Mouse (Mus musculus): ENCODE data around the gene Glg1.
A peak's percentile ranks its signal among the peaks of the same experiment; 100 is the strongest.
"Not testable (repeated sequence)": the region's sequence is repeated elsewhere in the genome, so short reads cannot be mapped to it uniquely, and the experiment has no call there.

The Glg1 gene

GRCm38 (mm10) chr8:111258631-111259407 lies at the start of gene Glg1:
Glg1 (minus strand) TSS chr8:111259216.
- peak; percentile 85 to 92 for DNase-seq (ENCODE audit: low read depth in 2 of 2, low spot score in 2 of 2)

- no peak for DNase-seq (ENCODE audit: low read depth in 2 of 2, low spot score in 2 of 2)
These were observed 46.2 kb upstream of the Glg1 start for GRCm38 (mm10) chr8:111305031-111305730.

GRCm38 (mm10) chr8:111304359-111304758 lies 45.3 kb upstream of the Glg1 start:
- DNase-seq (ENCODE audit: low read depth in 2 of 2, low spot score in 2 of 2) = no peak

- not testable (repeated sequence) for DNase-seq (ENCODE audit: low read depth in 2 of 2, low spot score in 2 of 2)
These were observed 44.2 kb upstream of the Glg1 start for GRCm38 (mm10) chr8:111303076-111303803.

- no peak for DNase-seq (ENCODE audit: low read depth in 2 of 2, low spot score in 2 of 2)
These were observed 41.9 kb upstream of the Glg1 start for GRCm38 (mm10) chr8:111300597-111301546.

- peak; percentile 91 for DNase-seq (ENCODE audit: low read depth in 2 of 2, low spot score in 2 of 2)
These were observed 41.0 kb upstream of the Glg1 start, which contains the start of gene Rfwd3 for GRCm38 (mm10) chr8:111299821-111300568. Rfwd3 (minus strand) TSS chr8:111300222.

- DNase-seq (ENCODE audit: low read depth in 2 of 2, low spot score in 2 of 2) = peak; percentile 51 to 55
These were observed 40.4 kb upstream of the Glg1 start for GRCm38 (mm10) chr8:111299363-111299820.

GRCm38 (mm10) chr8:111298011-111298410 lies 39.0 kb upstream of the Glg1 start:
- no peak for DNase-seq (ENCODE audit: low read depth in 2 of 2, low spot score in 2 of 2)

- no peak for DNase-seq (ENCODE audit: low read depth in 2 of 2, low spot score in 2 of 2)
These were observed 32.7 kb upstream of the Glg1 start for GRCm38 (mm10) chr8:111291733-111292132.

- DNase-seq (ENCODE audit: low read depth in 2 of 2, low spot score in 2 of 2) = no peak
These were observed 31.6 kb upstream of the Glg1 start for GRCm38 (mm10) chr8:111290586-111290985.

- DNase-seq (ENCODE audit: low read depth in 2 of 2, low spot score in 2 of 2) = no peak
These were observed 26.6 kb upstream of the Glg1 start for GRCm38 (mm10) chr8:111285603-111286002.

GRCm38 (mm10) chr8:111282093-111282492 lies 23.1 kb upstream of the Glg1 start:
- DNase-seq (ENCODE audit: low read depth in 2 of 2, low spot score in 2 of 2) = no peak

GRCm38 (mm10) chr8:111268277-111268676 lies 9.3 kb upstream of the Glg1 start:
- no peak for DNase-seq (ENCODE audit: low read depth in 2 of 2, low spot score in 2 of 2)

- DNase-seq (ENCODE audit: low read depth in 2 of 2, low spot score in 2 of 2) = not testable (repeated sequence)
These were observed 7.1 kb upstream of the Glg1 start for GRCm38 (mm10) chr8:111266161-111266560.

GRCm38 (mm10) chr8:111264693-111265220 lies 5.7 kb upstream of the Glg1 start:
- DNase-seq (ENCODE audit: low read depth in 2 of 2, low spot score in 2 of 2) = no peak

- DNase-seq (ENCODE audit: low read depth in 2 of 2, low spot score in 2 of 2) = no peak
These were observed 3.0 kb upstream of the Glg1 start for GRCm38 (mm10) chr8:111261981-111262381.

GRCm38 (mm10) chr8:111260251-111260650 lies 1.2 kb upstream of the Glg1 start:
- no peak for DNase-seq (ENCODE audit: low read depth in 2 of 2, low spot score in 2 of 2)

GRCm38 (mm10) chr8:111259408-111259741 lies 359 bp upstream of the Glg1 start:
- no peak for DNase-seq (ENCODE audit: low read depth in 2 of 2, low spot score in 2 of 2)

- DNase-seq (ENCODE audit: low read depth in 2 of 2, low spot score in 2 of 2) = no peak
These were observed 896 bp downstream of the Glg1 start for GRCm38 (mm10) chr8:111258010-111258630.
